7 mouse cellular contexts compared by ENCODE assay signal in the genomic region with DNA sequence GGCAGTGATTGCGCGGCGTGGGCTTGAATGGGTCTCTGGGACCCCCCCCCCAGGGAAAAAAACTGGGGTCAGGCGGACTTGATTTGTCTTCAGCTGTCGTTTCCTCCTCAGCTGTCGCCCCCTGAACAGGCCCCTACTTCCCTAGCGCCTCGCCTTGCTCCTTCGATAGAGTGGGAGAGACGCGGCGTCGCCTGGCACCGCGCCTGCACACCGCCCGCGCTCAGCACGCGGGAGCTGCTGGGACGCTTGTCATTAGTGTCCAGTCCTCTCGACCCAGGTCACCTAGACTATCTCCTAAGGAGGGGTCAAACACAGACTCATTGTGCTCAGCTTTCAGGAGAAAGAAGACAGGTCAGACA. TPM values are rescaled to one million over a fixed set of nuclear protein-coding genes. Genes with fewer than 3 reads are reported as not detected.
DNase-seq lines count a peak whose midpoint lies in the region; ATAC-seq and TF ChIP-seq lines count a peak whose summit lies in the region.

No protein-coding gene starts in this region.

- under 1% methylated on average over 22 of the region's 22 CpGs for WGBS in forebrain, embryonic 11.5 days
- WGBS in hindbrain, embryonic 12.5 days = 0% methylated on average over 22 of the region's 22 CpGs
- WGBS in midbrain, embryonic 12.5 days = under 1% methylated on average over 22 of the region's 22 CpGs
- under 1% methylated on average over 22 of the region's 22 CpGs for WGBS in stomach, postnatal 0 days

- ATAC-seq in G1E (ENCODE audit: extremely low read depth, insufficient number of reproducible peaks, low FRiP score, poor library complexity, severe bottlenecking) = no peak
- peak; percentile 43 for ATAC-seq in forebrain, embryonic 11.5 days (replicated peaks; ENCODE audit: low FRiP score)
- ATAC-seq in hindbrain, embryonic 12.5 days (ENCODE audit: low FRiP score) = peak; percentile 49
- ATAC-seq in midbrain, embryonic 12.5 days (ENCODE audit: low FRiP score, low read depth) = peak; percentile 41
- ATAC-seq in stomach, postnatal 0 days (ENCODE audit: low FRiP score, low TSS enrichment) = no peak

- peak overlapping the region; percentile 96 for H3K9ac ChIP-seq in forebrain, embryonic 11.5 days (ENCODE audit: low read length)
- peak overlapping the region; percentile 94 for H3K9ac ChIP-seq in hindbrain, embryonic 12.5 days
- peak overlapping the region; percentile 88 for H3K9ac ChIP-seq in midbrain, embryonic 12.5 days (replicated peaks)
- H3K9ac ChIP-seq in stomach, postnatal 0 days (ENCODE audit: low read length) = peak overlapping the region; percentile 89

- H3K27ac ChIP-seq in forebrain, embryonic 11.5 days (ENCODE audit: low read depth, low read length) = peak overlapping the region; percentile 95
- H3K27ac ChIP-seq in hindbrain, embryonic 12.5 days = peak overlapping the region; percentile 98
- peak overlapping the region; percentile 99 for H3K27ac ChIP-seq in midbrain, embryonic 12.5 days (replicated peaks)
- peak overlapping the region; percentile 89 for H3K27ac ChIP-seq in stomach, postnatal 0 days (replicated peaks)

- DNase-seq in G1E (ENCODE audit: low spot score) = no peak
- DNase-seq in adrenal gland, postnatal 14 days = peak; percentile 68
- peak; percentile 84 for DNase-seq in forebrain, embryonic 11.5 days (ENCODE audit: low spot score)
- peak; percentile 57 to 67 for DNase-seq in left cerebral cortex, postnatal 36 days (ENCODE audit: low spot score in 2 of 2)
- peak; percentile 61 for DNase-seq in stomach, postnatal 0 days (ENCODE audit: low spot score)

- H3K4me3 ChIP-seq in G1E (ENCODE audit: low read depth, low read length) = peak overlapping the region; percentile 69; the same call in 1 of the 2 replicates
- H3K4me3 ChIP-seq in forebrain, embryonic 11.5 days (ENCODE audit: low read depth, low read length) = peak overlapping the region; percentile 75
- peak overlapping the region; percentile 80 for H3K4me3 ChIP-seq in hindbrain, embryonic 12.5 days
- peak overlapping the region; percentile 84 for H3K4me3 ChIP-seq in midbrain, embryonic 12.5 days
- H3K4me3 ChIP-seq in stomach, postnatal 0 days (ENCODE audit: low read depth, low read length) = peak overlapping the region; percentile 86

- no peak for TF ChIP-seq CTCF in G1E (IDR thresholded peaks at IDR 0.05; ENCODE audit: low read depth, low read length)
- peak; percentile 0; the same call in 1 of the 2 replicates for TF ChIP-seq CTCF in stomach, postnatal 0 days (IDR thresholded peaks at IDR 0.05; ENCODE audit: low read depth)

- H3K4me1 ChIP-seq in G1E (ENCODE audit: insufficient read depth, low read depth, low read length) = peaks cover 17% of the 10 kb centered on the region
- peaks cover 23% of the 10 kb centered on the region for H3K4me1 ChIP-seq in forebrain, embryonic 11.5 days (replicated peaks; ENCODE audit: control insufficient read depth, insufficient read depth, low read length)
- peaks cover 68% of the 10 kb centered on the region for H3K4me1 ChIP-seq in hindbrain, embryonic 12.5 days
- peaks cover 58% of the 10 kb centered on the region for H3K4me1 ChIP-seq in midbrain, embryonic 12.5 days
- peaks cover 4% of the 10 kb centered on the region for H3K4me1 ChIP-seq in stomach, postnatal 0 days (replicated peaks; ENCODE audit: control insufficient read depth, insufficient read depth)

- intact Hi-C loops in left cerebral cortex, postnatal 36 days (cut with DNase I) = loop anchor here (5.0 kb wide), 1 partner anchor 35 kb away; no protein-coding TSS in a partner anchor

- H3K9me3 ChIP-seq in G1E (replicated peaks) = no peaks in the 10 kb centered on the region
- no peaks in the 10 kb centered on the region for H3K9me3 ChIP-seq in forebrain, embryonic 11.5 days (ENCODE audit: control insufficient read depth, low read length)
- H3K9me3 ChIP-seq in hindbrain, embryonic 12.5 days (replicated peaks) = no peaks in the 10 kb centered on the region
- H3K9me3 ChIP-seq in midbrain, embryonic 12.5 days = no peaks in the 10 kb centered on the region
- no peaks in the 10 kb centered on the region for H3K9me3 ChIP-seq in stomach, postnatal 0 days (ENCODE audit: control insufficient read depth, low read length)

- peak overlapping the region; percentile 78 for H3K4me2 ChIP-seq in forebrain, embryonic 11.5 days (ENCODE audit: low read depth, low read length, severe bottlenecking)
- peak overlapping the region; percentile 87 for H3K4me2 ChIP-seq in hindbrain, embryonic 12.5 days (replicated peaks)
- peak overlapping the region; percentile 87 for H3K4me2 ChIP-seq in midbrain, embryonic 12.5 days (replicated peaks)
- peak overlapping the region; percentile 90 for H3K4me2 ChIP-seq in stomach, postnatal 0 days (replicated peaks; ENCODE audit: low read depth)

- peaks cover 65% of the 10 kb centered on the region for H3K27me3 ChIP-seq in G1E (ENCODE audit: insufficient read depth, low read length)
- H3K27me3 ChIP-seq in forebrain, embryonic 11.5 days (ENCODE audit: control insufficient read depth, insufficient read depth, low read length) = no peaks in the 10 kb centered on the region
- H3K27me3 ChIP-seq in hindbrain, embryonic 12.5 days = no peaks in the 10 kb centered on the region
- H3K27me3 ChIP-seq in midbrain, embryonic 12.5 days = no peaks in the 10 kb centered on the region
- no peaks in the 10 kb centered on the region for H3K27me3 ChIP-seq in stomach, postnatal 0 days (ENCODE audit: control insufficient read depth, insufficient read depth, low read length)

- TF ChIP-seq EP300 in stomach, postnatal 0 days (optimal IDR thresholded peaks at IDR 0.05) = no peak

- no peaks in the 10 kb centered on the region for H3K36me3 ChIP-seq in G1E (replicated peaks)
- H3K36me3 ChIP-seq in forebrain, embryonic 11.5 days (ENCODE audit: control insufficient read depth, insufficient read depth, low read length) = no peaks in the 10 kb centered on the region
- peaks cover 9% of the 10 kb centered on the region for H3K36me3 ChIP-seq in hindbrain, embryonic 12.5 days
- peaks cover 7% of the 10 kb centered on the region for H3K36me3 ChIP-seq in midbrain, embryonic 12.5 days
- H3K36me3 ChIP-seq in stomach, postnatal 0 days (ENCODE audit: control insufficient read depth, insufficient read depth, low read length) = no peaks in the 10 kb centered on the region; the same call in 1 of the 2 replicates

RNA-seq across cellular contexts. Expression of gene Litaf, which starts 0.9 kb away (rescaled TPM):
- total RNA-seq in G1E (2014; fragmentation: Nextera tagmentation) = not detected in 2 replicates
- 0.17 and 0.87 TPM in 2 replicates for total RNA-seq in G1E (2017)
- 0.13 and 0.22 TPM in 2 replicates for polyA plus RNA-seq in G1E (2012)
- 38.6 and 47.5 TPM in 2 replicates for total RNA-seq in adrenal gland, postnatal 14 days (2021)
- polyA plus RNA-seq in forebrain, embryonic 11.5 days (2014; fragmentation: Nextera tagmentation; extraction: Ambion mirVana) = 52.0 and 57.4 TPM in 2 replicates
- 59.7 and 65.3 TPM in 2 replicates for polyA plus RNA-seq in hindbrain, embryonic 12.5 days (2016; fragmentation: Nextera tagmentation; extraction: Ambion mirVana)
- 10 to 100 TPM; 11.1 to 13.0 TPM for total RNA-seq in left cerebral cortex, postnatal 36 days (2021)
- polyA plus RNA-seq in midbrain, embryonic 12.5 days (2016; fragmentation: Nextera tagmentation; extraction: Ambion mirVana) = 39.5 and 42.4 TPM in 2 replicates
- 68.1 and 69.5 TPM in 2 replicates for polyA plus RNA-seq in stomach, postnatal 0 days (2015; fragmentation: Nextera tagmentation; extraction: Ambion mirVana)

RNA-seq across cellular contexts. Expression of gene Snn, which starts 6.1 kb away (rescaled TPM):
- 4.6 TPM in 1 of 2 replicates, not detected in the other for total RNA-seq in G1E (2014; fragmentation: Nextera tagmentation)
- total RNA-seq in G1E (2017) = 0.99 and 1.1 TPM in 2 replicates
- 0.10 and 0.12 TPM in 2 replicates for polyA plus RNA-seq in G1E (2012)
- 16.3 and 24.0 TPM in 2 replicates for total RNA-seq in adrenal gland, postnatal 14 days (2021)
- polyA plus RNA-seq in forebrain, embryonic 11.5 days (2014; fragmentation: Nextera tagmentation; extraction: Ambion mirVana) = 95.9 and 104 TPM in 2 replicates
- polyA plus RNA-seq in hindbrain, embryonic 12.5 days (2016; fragmentation: Nextera tagmentation; extraction: Ambion mirVana) = 103 and 109 TPM in 2 replicates
- total RNA-seq in left cerebral cortex, postnatal 36 days (2021) = 100 to 1,000 TPM; 172 to 210 TPM
- 106 and 113 TPM in 2 replicates for polyA plus RNA-seq in midbrain, embryonic 12.5 days (2016; fragmentation: Nextera tagmentation; extraction: Ambion mirVana)
- polyA plus RNA-seq in stomach, postnatal 0 days (2015; fragmentation: Nextera tagmentation; extraction: Ambion mirVana) = 11.8 and 12.2 TPM in 2 replicates

Comparison
In these comparisons a context has a peak if more than half of its experiments do, and no peak if none do; other contexts are left out.
1. ATAC-seq: peak in forebrain, embryonic 11.5 days (single experiment), hindbrain, embryonic 12.5 days (single experiment) and midbrain, embryonic 12.5 days (single experiment); none in G1E (single experiment) and stomach, postnatal 0 days (single experiment).
2. RNA of gene Litaf, which starts 0.9 kb away (polyA plus RNA-seq): 68.1 to 69.5 TPM in stomach, postnatal 0 days, 59.7 to 65.3 TPM in hindbrain, embryonic 12.5 days, 52.0 to 57.4 TPM in forebrain, embryonic 11.5 days and 39.5 to 42.4 TPM in midbrain, embryonic 12.5 days; 0.13 to 0.22 TPM in G1E; every median in the first group is over 10 times any median in the second.
3. RNA of gene Snn, which starts 6.1 kb away (polyA plus RNA-seq): 106 to 113 TPM in midbrain, embryonic 12.5 days, 103 to 109 TPM in hindbrain, embryonic 12.5 days, 95.9 to 104 TPM in forebrain, embryonic 11.5 days and 11.8 to 12.2 TPM in stomach, postnatal 0 days; 0.10 to 0.12 TPM in G1E; every median in the first group is over 10 times any median in the second.
4. Peak in every context shown above with its lines, with median percentiles within 50 percentile points of each other: H3K4me3 ChIP-seq, H3K27ac ChIP-seq, H3K4me2 ChIP-seq and H3K9ac ChIP-seq.